Mouse (Mus musculus): Measurements from ENCODE around the gene Gm648. TPM values are rescaled to one million over a fixed set of nuclear protein-coding genes. Genes with fewer than 3 reads are reported as not detected.
"Not testable (repeated sequence)": the region's sequence is repeated elsewhere in the genome, so short reads cannot be mapped to it uniquely, and the experiment has no call there.

Gene Gm648
- not detected in 2 replicates for polyA plus RNA-seq (2012)

DNA sequence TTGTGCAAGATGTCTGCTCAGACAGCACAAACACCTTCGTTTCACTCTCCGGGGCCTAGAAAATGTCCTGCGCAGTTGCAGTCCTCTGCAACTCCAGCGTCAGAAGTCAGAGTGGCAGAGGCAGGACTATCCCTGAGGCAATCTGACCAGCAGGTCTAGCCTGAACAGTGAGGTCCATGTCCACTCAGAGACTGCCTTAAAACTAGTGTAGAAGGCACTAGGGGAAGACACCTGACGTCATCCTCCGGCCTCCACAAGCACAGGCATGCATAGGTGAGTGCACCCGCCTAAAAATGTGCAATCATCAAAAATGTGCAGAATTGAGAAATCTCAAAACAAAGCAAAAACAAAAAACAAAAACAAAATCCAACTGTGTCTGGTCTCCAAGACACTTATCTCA is at the start of gene Gm648:
Gm648 (minus strand) TSS at position 101 of the 400 bp plus-strand sequence.
- TF ChIP-seq GATA1 (IDR thresholded peaks at IDR 0.05; ENCODE audit: low read length), result no peak

GRCm38 (mm10) chrX:56597887-56598640 is 48.7 kb upstream of the Gm648 start, which contains the start of gene Mmgt1:
TSS of gene Mmgt1 (minus strand) at chrX:56598069.
- TF ChIP-seq GATA1 (IDR thresholded peaks at IDR 0.05; ENCODE audit: low read length), result no peak

- no peak for TF ChIP-seq GATA1 (IDR thresholded peaks at IDR 0.05; ENCODE audit: low read length)
Measured at GRCm38 (mm10) chrX:56597219-56597886, 47.9 kb upstream of the Gm648 start.

DNA sequence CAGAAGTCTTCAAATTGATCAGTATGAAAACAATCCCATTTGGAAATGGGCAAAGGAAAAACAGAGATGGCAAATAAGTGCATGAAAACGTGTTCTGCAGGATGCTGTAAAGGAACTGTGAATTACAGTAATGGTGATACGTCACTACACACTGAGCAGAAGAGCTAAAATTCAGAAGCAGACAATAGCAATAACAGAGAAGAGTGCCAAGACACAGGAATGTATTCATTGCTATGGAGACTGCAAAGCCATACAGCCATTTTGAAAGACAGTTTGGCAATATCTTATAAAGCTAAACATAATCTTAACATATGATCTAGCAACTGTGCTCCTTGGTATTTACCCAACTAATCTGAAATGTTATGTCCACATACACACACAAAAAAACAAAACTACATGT is 28.8 kb upstream of the Gm648 start:
- no peak for TF ChIP-seq GATA1 (IDR thresholded peaks at IDR 0.05; ENCODE audit: low read length)

DNA sequence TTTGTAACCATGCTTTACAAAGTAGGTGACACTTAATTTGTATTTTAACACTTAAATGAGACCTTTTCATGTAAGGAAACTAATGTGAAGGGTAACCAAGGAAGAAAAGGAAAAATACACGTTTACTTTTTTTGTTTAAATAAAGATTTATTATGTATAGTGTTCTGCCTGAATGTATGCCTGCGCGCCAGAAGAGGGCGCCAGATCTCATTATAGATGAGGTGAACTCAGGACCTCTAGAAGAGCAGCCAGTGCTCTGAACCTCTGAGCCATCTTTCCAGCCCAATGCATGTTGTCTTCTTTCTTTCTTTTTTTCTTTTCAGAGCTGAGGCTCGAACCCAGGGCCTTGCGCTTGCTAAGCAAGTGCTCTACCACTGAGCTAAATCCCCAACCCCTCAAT is 23.1 kb upstream of the Gm648 start:
- no peak for TF ChIP-seq GATA1 (IDR thresholded peaks at IDR 0.05; ENCODE audit: low read length)

GRCm38 (mm10) chrX:56553584-56553983 is 4.2 kb upstream of the Gm648 start:
- no peak for TF ChIP-seq GATA1 (IDR thresholded peaks at IDR 0.05; ENCODE audit: low read length)

- no peak for TF ChIP-seq GATA1 (IDR thresholded peaks at IDR 0.05; ENCODE audit: low read length)
Measured at GRCm38 (mm10) chrX:56537162-56537561, 12.2 kb downstream of the Gm648 start.

DNA sequence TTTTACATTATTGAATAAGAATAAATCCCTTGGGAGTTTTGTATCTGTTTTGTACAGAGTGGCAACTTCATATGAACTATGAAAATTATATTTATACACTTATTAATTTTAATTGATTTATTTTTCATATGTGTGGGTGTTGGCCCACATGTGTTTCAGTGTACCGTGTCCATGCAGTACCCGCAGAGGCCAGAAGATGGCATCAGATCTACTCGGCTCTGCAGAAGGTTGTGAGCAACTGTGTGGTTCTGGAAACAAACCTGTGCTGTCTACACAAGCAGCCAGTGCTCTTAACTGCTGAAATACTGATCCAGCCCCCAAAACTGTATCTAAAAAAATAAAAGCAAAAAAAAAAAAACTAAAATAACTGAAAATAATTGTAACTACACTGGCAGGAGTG is 18.1 kb downstream of the Gm648 start:
- no peak for TF ChIP-seq GATA1 (IDR thresholded peaks at IDR 0.05; ENCODE audit: low read length)

GRCm38 (mm10) chrX:56524442-56524841 is 25.0 kb downstream of the Gm648 start, which contains the start of gene Gm10477:
TSS of gene Gm10477 (plus strand) at chrX:56524742.
- not testable (repeated sequence) for TF ChIP-seq GATA1 (IDR thresholded peaks at IDR 0.05; ENCODE audit: low read length)

DNA sequence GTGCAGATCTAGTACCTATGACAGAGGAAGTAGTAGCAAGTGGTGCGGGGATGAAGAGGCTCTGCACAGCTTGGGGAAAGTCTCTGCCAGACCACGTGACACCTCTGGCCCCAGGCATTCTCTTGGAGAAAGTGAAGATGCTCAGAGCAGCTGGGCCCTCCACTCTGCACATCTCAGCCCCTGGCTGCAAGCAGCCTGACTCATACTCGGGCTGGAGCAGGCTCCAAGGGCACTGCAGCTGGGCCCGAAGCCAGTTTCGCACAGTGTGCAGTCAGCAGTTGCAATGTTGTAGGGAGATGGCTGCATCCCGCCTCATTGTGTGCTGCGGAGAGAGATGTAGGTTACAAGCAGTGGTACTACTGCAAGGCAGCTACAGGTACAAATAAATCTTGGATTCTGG is 52.2 kb downstream of the Gm648 start:
- no peak for TF ChIP-seq GATA1 (IDR thresholded peaks at IDR 0.05; ENCODE audit: low read length)

Other genes starting within 250 kb of the Gm648 start
- 0.09 and 0.11 TPM in 2 replicates for gene Zfp449, start 203.2 kb downstream of the Gm648 start, polyA plus RNA-seq (2012)
- gene Smim10l2a, start 175.0 kb downstream of the Gm648 start, polyA plus RNA-seq (2012), result not detected in 2 replicates
- gene Gm2174, start 101.6 kb downstream of the Gm648 start, polyA plus RNA-seq (2012), result not detected in 2 replicates
- 7.9 and 8.8 TPM in 2 replicates for gene Ints6l, start 94.7 kb downstream of the Gm648 start, polyA plus RNA-seq (2012)
- not detected in 2 replicates for gene Gm10477, start 24.9 kb downstream of the Gm648 start, polyA plus RNA-seq (2012)
- 0.49 and 0.54 TPM in 2 replicates for gene Mmgt1, start 48.5 kb upstream of the Gm648 start, polyA plus RNA-seq (2012)
- 7.3 and 31.5 TPM in 2 replicates for gene Slc9a6, start 60.2 kb upstream of the Gm648 start, polyA plus RNA-seq (2012)
- gene Fhl1, start 182.2 kb upstream of the Gm648 start, polyA plus RNA-seq (2012), result 0.02 and 0.06 TPM in 2 replicates